Mouse (Mus musculus): Measurements from ENCODE around the gene Prkar1a. TPM values are rescaled to one million over a fixed set of nuclear protein-coding genes. Genes with fewer than 3 reads are reported as not detected.

The Prkar1a gene
- polyA plus RNA-seq, 1 experiment from 2014 or later = 256 TPM

GRCm38 (mm10) chr11:109717448-109717847 lies 68.2 kb downstream of the Prkar1a start:
- WGBS = 85% methylated on average over 5 of the region's 5 CpGs
- peaks cover 9% of the 10 kb centered on the region for H3K4me1 ChIP-seq (ENCODE audit: control insufficient read depth, insufficient read depth, low read length)

DNA sequence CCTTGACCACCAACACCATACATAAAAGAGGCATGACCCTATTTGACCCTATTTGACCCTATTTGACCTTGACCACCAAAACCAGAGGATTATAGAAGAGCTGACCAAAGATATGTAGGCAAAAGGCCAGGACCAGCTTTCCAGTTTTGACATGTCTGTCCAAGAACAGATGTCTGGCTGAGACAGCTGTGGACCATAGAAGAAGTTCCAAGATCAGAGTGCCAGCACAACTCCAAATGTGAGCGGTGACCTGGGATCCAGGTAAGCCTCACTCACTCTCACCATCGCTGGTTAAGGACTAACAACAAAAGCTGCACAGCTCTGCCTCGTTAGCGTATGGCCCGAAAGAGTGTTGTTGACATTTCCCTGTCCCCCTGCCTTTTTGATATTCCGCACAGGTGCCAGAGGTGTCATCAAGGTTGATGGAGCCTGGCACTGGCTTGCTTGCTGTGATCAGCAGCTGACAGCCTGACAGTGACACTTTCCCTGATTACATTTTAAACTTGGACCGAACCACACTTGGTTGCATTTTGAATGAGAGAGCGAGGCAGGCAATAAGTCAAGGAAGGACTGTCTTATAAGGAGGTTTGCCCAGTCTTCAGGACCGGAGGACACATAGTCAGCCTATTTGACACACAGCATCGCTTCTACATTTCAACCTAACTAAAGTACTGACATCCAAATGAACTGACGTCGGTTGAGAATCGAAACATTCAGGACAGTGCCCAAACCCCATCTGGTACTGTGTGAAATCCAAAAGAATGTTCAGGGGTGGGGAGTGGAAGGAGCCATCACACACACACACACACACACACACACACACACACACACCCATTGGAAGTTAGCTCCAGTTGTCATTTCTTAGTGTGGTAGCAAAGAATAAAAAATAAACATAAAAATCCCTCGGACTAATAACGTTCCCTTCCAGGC lies 69.0 kb downstream of the Prkar1a start:
- Histone ChIP-seq H3K4me3 (ENCODE audit: low read length) (no peak overlapping the region), H3K4me1 (ENCODE audit: control insufficient read depth, insufficient read depth, low read length) (peaks cover 10% of the 10 kb centered on the region), H3K9ac (ENCODE audit: low read depth, low read length) (no peak overlapping the region), H3K36me3 (ENCODE audit: control insufficient read depth, insufficient read depth, low read length) (no peaks in the 10 kb centered on the region), H3K4me2 (ENCODE audit: low read depth, low read length) (no peak overlapping the region), H3K27ac (ENCODE audit: low read length) (no peak overlapping the region), H3K27me3 (replicated peaks; ENCODE audit: control insufficient read depth, insufficient read depth, low read length) (no peaks in the 10 kb centered on the region), H3K9me3 (ENCODE audit: control insufficient read depth, low read length) (no peaks in the 10 kb centered on the region)
- WGBS = 89% methylated on average over 15 of the region's 15 CpGs
- no peak for ATAC-seq

More at GRCm38 (mm10) chr11:109717448-109717847, 68.2 kb downstream of the Prkar1a start:
- no peak overlapping the region for H3K4me3 ChIP-seq (ENCODE audit: low read length)
- H3K4me2 ChIP-seq (ENCODE audit: low read depth, low read length) = no peak overlapping the region
- H3K36me3 ChIP-seq (ENCODE audit: control insufficient read depth, insufficient read depth, low read length) = no peaks in the 10 kb centered on the region
- H3K9me3 ChIP-seq (ENCODE audit: control insufficient read depth, low read length) = no peaks in the 10 kb centered on the region
- H3K9ac ChIP-seq (ENCODE audit: low read depth, low read length) = no peak overlapping the region
- H3K27me3 ChIP-seq (replicated peaks; ENCODE audit: control insufficient read depth, insufficient read depth, low read length) = no peaks in the 10 kb centered on the region
- H3K27ac ChIP-seq (ENCODE audit: low read length) = no peak overlapping the region
- ATAC-seq = no peak

Other genes starting within 250 kb of the Prkar1a start
- gene 9930022D16Rik, start 235.5 kb upstream of the Prkar1a start, polyA plus RNA-seq (2015; fragmentation: Nextera tagmentation; extraction: Ambion mirVana) = not detected in 2 replicates
- gene Amz2, start 223.5 kb upstream of the Prkar1a start, polyA plus RNA-seq (2015; fragmentation: Nextera tagmentation; extraction: Ambion mirVana) = 35.9 and 39.1 TPM in 2 replicates
- 3.1 and 4.6 TPM in 2 replicates for gene Arsg, start 176.0 kb upstream of the Prkar1a start, polyA plus RNA-seq (2015; fragmentation: Nextera tagmentation; extraction: Ambion mirVana)
- gene Slc16a6, start 175.8 kb upstream of the Prkar1a start, polyA plus RNA-seq (2015; fragmentation: Nextera tagmentation; extraction: Ambion mirVana) = 26.6 and 33.9 TPM in 2 replicates
- 27.3 and 27.5 TPM in 2 replicates for gene Wipi1, start 37.4 kb upstream of the Prkar1a start, polyA plus RNA-seq (2015; fragmentation: Nextera tagmentation; extraction: Ambion mirVana)
- 3.3 and 3.8 TPM in 2 replicates for gene Fam20a, start 72.9 kb downstream of the Prkar1a start, polyA plus RNA-seq (2015; fragmentation: Nextera tagmentation; extraction: Ambion mirVana)
- gene 1700012B07Rik, start 178.6 kb downstream of the Prkar1a start, polyA plus RNA-seq (2015; fragmentation: Nextera tagmentation; extraction: Ambion mirVana) = not detected in 2 replicates

All from intestine, embryonic 16.5 days (tissue).